Mouse (Mus musculus) adrenal gland (tissue): ENCODE data around the gene 4930451I11Rik.

ENCODE experiments used
- intact Hi-C: fragments of 180-260 bp; cut with DNase I; formaldehyde crosslinking; loops from one replicate; pipeline ENCODE4 v1.15.1; 2025

The 4930451I11Rik gene

GRCm38 (mm10) chr7:126781661-126782370 lies 49.6 kb downstream of the 4930451I11Rik start:
- intact Hi-C loops, result no loop called here

- intact Hi-C loops, result no loop called here
These were observed 50.3 kb downstream of the 4930451I11Rik start, which contains the start of gene Tbx6 for GRCm38 (mm10) chr7:126780971-126781635. TSS of gene Tbx6 (plus strand) at chr7:126781483.
